Mouse (Mus musculus) fibroblast of lung, adult 2 months (primary cell): ENCODE data around the gene Cela3a.
"Not testable (repeated sequence)": the region's sequence is repeated elsewhere in the genome, so short reads cannot be mapped to it uniquely, and the experiment has no call there.

ENCODE experiments used
- DNase-seq: peaks from one replicate; pipeline ENCODE4 v3.0.0-alpha.2; 2011; ENCODE audit warnings: low read depth

The Cela3a gene

DNA sequence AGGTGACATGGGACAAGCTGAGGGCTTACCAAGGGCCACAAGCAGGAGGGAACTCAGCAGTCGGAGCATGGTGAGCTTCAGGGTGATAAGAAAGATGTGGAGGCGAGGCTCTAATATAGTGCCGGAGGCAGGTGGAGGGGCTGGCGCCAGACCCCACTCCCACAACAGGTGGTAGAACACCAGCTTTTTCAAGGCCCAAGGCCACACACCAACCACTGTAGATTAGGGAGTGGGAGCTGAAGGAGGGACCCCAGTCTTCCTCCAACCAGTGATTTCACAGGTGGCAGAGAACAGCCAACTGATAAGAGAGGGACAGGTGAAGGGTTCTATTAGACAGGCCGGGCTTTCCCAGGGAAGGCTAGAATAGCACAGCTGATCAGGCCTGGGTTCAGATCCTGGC lies at the start of gene Cela3a:
Gene Cela3a (minus strand): TSS at position 101 of the 400 bp plus-strand sequence.
- no peak for DNase-seq

DNA sequence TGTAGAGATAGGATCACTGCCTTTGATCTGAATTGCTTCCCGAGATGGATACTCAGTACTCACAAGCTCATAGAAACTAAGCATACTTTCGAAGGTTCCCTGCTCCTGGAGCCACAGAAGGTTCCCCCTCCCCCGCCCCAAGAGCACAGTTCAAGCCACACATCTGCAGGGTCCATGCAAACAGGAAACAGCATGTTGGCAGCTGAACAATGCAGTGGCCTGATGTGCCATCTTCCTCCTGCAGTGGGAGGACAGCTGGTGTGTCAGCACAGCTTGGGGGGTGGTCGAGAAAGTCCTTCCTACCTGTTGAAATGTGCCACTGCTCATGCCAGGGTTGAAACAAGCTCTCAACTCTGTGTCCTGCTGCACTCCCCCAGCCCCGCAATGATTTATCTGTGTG lies 49.3 kb upstream of the Cela3a start:
- no peak for DNase-seq

DNA sequence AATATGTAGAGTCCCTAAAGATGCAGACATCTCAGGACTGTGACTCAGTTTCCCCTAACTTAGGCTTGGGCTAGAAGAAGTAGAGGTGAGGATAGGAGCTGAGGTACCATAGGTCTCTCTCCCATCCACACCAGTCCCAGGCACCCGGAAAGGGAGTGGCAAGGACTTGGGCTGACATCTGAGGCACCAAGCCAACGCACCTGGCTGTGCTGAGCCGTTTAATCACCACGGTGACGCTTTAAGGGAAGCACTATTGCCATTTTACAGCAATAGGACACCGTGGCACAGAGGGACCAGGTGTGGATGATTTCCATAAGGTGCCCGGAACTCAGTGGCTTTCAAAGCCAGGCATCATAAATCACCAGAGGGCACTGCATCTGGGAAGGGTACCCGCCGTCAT lies 48.7 kb upstream of the Cela3a start:
- no peak for DNase-seq

DNA sequence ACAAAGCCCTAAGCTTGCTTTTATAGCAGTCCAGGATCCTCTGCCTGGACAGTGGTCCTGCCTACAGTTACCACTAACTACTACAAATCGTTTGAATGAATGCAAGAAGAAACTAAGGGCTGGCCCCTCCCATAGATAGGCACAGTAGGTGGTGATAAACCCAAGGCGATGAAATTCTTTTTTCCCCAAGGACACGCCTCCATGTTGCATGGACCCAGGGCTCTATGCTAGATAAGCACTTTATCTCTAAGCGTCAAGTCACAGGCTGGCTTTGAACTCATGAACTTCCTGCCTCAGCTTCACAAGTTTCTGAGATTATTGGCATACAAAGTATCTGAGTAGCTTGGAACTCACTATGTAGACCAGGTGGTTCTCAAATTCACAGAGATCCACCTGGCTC lies 47.7 kb upstream of the Cela3a start:
- DNase-seq = no peak

DNA sequence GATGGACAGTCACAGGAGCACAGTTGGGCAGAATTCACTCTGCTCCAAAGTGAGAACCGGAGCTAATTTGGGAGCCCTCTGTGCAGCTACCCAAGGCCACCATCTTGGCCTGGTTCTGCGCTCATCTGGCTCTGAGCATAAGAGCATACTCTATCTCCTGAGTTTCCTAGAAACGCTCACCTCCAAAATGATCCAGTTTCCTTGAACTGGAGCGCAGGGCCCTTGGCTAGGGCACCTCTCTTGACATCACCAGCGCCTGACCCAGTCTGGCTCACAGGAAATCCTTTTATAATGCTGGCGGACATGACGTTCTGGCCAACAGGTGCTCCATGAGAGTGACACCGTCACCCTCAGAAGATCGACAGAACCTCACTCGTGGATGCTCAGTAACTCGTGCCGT lies 47.0 kb upstream of the Cela3a start:
- DNase-seq = no peak

DNA sequence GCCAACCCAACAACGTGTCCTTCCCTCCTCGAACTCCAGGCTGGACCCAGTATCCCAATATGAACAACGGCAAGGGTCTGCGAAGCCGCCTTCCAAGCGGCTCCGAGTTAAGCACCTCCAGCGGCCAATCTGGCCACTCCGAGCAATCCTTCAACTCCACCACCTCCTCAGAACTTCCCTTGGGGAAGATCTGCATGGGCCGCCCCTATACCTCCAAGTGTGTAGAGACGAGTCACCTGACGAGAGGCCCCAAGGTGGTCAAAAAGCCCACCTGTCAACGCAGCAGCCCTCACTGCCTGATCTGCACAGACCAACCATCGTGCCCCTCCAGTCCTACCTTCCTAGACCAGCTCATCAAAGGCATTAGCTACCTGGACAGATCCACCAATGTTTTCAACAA lies 45.0 kb upstream of the Cela3a start:
- no peak for DNase-seq

DNA sequence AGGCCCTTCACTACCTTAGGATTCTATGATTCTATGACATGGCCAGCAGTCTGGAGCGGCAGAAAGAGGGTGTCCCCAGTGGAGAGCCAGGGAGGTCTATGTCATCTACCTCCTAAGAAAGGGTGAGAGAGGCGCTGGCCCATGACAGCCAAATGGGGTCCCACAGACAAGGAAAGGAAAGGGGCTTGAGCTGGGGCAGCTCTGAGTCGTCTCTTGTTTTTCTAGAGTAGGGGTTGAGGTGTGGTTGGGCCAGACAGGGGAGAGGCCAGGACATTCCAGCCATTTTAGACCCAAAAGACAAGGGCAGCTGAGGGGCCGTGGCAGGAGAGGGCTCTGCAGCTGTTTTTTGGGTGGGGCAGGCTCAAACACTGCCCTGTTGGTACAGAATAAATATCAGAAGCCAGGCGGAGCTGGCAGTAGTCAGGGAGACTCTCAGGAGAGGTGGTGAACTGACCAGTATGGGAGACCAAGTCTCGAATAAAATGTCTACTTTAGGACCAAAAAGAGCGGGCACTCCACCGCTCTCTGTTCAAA lies 43.7 kb upstream of the Cela3a start, which contains the start of gene 1700013G24Rik:
Gene 1700013G24Rik (plus strand): TSS at position 51 of the 534 bp plus-strand sequence.
- DNase-seq = no peak

DNA sequence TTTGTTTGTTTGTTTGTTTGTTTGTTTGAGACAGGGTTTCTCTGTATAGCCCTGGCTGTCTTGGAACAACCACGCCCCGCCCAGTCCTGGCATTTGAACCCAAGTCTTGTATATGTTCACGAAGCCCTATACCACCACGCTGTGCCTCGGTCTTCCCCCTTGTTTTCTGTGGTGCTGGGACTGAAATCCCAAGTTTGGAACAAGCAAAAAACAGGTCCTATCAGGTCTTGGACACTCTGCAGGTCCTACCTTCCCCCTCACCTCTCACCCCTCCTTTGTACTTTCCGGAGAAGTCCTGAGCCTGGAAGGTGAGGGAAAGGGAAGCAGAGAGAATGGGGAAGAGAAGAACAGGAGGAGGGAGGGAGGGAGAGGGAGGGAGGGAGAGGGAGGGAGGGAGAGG lies 42.6 kb upstream of the Cela3a start:
- DNase-seq = no peak

DNA sequence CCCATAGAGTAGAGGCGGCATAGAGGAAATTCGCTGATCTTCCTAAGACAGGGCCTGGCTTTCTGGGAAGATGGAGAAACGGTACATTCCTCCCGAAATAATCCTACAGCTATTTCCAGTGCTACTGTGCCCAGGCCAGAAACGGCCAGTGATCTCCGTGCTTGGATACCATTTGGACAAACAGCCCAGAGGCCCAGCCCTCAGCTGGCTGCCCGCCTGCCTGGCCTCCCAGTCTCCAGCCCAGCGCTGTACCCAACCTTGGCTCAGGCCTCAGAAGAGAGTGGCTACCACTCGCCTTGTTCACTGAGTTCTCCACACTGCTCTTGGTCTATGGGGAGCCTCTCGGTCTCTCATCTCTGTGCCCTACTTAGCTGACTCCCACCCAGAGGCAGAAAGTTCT lies 40.1 kb upstream of the Cela3a start:
- DNase-seq = peak; percentile 45

DNA sequence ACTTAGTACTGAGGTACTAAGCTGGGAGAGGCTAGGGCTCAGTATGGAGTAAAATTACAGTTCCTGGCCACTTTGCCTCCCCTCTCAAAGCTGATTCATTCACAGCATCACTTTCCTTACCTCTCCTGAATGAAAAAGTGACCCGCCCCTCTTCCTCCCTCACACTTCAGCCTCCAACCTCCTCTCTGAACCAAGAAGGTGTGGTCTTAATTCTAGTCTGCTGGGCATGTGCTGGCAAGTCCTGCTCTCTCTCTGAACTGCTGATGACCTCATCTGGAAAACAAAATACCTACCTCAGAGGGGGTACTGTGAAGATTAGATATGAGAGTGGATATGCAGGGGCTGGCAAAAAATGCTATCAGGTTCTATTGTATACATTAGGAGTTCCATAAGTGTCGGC lies 39.5 kb upstream of the Cela3a start:
- peak; percentile 57 for DNase-seq

DNA sequence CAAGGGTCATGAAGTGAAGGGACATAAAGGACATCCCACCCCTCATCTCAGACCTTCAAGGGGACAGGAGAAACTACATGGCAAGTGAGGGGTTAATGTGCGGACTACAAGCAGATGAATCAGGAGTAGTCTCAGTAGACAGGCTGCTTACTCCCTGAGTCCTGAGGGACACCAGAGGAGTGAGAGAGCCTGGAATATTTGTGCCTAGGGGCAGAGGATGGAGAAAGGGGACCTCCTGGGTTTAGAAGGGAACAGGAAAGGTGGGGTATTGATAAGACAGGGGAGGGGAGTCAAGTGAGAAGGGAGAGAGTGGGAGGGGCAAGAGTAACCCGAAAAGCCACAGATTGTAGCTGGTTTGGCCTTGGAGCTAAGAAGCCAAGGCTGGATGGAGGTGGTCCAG lies 39.0 kb upstream of the Cela3a start:
- DNase-seq = no peak

DNA sequence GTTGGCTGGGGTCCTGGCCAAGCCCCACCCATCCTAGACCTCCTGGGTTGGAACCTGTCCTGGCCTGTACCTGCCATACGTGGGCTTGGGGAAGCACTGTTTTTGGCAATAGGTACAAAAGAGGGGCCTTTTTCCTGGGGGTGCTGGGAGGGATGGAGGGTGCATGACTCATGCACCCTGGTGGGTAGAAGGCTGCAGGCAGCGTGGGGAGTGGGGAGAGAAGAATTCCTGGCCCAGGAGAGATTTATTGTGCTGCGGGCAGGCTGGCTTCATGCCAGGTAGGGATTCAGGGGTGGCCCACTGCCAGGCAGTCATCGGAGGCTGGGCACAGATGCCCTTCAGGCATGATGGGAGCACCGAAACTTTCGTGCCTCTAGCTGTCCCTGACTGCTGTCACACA lies 38.6 kb upstream of the Cela3a start:
- no peak for DNase-seq

DNA sequence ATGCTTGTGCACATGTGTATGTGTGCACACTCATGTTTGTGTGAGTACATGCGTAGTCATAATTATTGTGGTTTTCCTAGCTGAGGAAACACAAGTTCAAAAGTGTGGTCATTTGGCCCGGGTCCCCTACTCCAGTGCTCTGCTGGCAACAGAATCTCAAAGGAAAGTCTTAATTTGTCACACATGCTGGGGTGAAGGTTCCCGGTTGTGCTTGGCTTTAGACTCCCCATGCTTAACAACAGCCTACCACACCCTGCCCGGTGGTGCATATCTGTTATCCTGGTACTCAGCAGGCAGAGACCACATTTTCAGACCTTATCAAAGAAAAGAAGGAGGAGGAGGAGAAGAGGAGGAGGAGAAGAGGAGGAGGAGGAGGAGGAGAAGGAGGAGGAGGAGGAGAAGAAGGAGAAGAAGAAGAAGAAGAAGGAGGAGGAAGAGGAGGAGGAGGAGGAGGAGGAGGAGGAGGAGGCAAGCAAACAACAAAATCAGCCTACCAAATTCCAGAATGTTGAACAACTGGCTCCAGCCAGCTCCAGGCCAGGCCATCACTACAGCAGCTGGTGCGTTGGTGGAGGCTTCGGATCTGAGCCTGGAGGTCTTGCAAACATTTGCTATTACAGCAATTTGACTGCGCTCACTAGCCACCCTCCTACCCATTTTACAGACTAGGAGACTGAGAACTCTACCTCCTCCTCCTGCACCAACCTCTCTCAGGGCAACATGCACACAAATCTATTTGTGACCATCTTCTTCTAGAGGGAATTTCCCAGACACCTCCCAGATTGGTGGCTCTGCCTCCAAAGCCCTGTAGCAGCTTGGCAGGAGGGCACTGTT lies 38.0 kb upstream of the Cela3a start:
- DNase-seq = peak; percentile 49

DNA sequence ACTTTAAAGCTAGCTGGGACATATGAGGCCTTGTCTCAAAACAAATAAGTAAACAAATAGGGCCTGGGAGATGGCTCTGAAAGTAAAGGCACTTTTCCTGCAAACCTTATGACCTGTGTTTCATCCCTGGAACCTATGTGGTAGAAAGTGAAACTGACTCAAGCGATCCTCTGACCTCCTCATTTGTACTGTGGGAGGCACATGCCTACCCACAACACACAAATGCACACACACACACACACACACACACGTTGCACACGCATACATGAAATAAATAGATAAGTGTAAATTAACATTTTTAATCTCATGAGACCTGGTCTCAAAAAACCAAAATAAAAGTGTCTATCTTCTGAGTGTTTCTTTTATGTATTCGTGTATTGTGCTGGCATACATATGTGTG lies 36.3 kb upstream of the Cela3a start:
- DNase-seq = no peak

DNA sequence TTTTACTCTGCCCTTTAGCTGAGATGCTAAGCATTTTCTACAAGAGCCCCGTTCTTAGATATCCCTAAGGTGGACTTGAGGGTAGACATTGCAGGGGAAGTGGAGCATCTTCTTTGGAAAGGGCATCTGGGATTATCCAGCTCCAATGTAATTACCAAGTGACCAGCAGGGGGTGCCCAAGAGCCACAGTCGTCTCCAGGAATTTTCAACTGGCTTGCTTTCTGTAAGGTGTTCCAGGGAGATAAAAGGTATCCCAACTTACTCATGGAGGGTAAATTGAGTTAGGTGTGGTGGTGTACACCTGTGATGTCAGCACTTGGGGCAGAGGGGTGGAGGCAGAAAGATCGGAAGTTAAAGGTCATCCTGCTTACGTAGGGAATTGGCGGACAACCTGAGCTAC lies 34.0 kb upstream of the Cela3a start:
- no peak for DNase-seq

DNA sequence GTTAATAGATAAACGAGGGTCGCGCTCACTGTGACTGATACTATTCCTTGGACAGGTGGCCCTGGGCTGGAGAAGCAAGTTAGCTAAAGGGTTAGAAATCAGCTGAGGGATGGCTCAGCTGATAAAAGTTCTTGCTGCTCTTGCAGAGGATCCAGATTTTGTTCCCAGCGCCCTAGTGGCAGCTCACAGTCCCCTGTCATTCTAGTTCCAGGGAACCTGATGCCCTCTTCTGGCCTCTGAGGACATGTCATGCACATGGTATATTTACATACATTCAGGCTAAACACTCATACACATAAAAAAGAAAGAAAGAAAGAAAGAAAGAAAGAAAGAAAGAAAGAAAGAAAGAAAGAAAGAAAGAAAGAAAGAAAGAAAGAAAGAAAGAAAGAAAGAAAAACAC lies 31.7 kb upstream of the Cela3a start:
- no peak for DNase-seq

DNA sequence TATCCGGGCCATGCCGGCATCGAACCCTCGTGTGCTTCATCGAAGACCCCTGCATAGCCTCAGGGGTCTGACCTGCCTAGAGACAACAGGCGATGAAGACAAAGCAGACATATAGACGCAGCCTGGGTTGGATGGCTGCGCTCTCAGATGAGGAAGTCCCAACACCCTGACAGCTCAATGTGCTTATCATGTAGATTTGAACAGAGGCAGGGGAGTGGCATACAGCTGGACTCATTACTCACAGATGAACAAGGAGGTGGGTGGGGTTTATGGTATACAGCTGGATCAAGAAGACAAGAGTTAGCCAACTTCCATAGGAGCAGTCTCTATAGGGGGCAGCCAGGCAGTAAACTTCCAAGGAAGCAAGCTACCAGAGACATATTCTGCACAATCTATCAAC lies 29.3 kb upstream of the Cela3a start:
- no peak for DNase-seq

DNA sequence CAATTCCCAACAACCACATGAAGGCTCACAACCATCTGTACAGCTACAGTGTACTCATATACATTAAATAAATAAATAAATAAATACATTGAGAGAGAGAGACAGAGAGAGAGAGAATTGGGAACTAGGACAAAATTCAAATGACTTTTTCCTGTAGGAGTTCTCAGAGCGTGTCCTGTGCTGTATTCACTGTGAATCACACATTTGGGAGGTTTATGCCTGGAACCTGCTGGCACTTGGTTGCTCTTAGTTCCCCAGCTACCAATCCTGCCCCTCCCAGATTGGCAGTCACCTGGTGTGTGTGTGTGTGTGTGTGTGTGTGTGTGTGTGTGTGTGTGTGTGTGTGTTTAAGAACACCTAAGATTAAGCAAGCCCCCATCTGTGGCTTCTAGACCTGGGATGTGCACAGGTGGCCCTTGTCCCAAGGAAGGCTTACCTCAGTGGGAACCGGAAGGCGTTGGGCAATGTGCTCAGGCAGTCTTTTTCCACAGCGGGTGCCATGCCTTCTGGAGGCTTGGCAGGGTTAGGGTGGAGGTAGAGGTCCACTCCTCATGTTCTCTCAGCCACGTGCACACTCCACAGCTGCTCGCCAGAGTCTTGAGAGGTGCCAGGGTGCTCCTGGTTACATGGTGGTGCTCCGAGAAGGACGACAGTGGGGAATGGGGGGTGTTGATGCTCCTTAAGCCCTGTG lies 27.5 kb upstream of the Cela3a start:
- no peak for DNase-seq

DNA sequence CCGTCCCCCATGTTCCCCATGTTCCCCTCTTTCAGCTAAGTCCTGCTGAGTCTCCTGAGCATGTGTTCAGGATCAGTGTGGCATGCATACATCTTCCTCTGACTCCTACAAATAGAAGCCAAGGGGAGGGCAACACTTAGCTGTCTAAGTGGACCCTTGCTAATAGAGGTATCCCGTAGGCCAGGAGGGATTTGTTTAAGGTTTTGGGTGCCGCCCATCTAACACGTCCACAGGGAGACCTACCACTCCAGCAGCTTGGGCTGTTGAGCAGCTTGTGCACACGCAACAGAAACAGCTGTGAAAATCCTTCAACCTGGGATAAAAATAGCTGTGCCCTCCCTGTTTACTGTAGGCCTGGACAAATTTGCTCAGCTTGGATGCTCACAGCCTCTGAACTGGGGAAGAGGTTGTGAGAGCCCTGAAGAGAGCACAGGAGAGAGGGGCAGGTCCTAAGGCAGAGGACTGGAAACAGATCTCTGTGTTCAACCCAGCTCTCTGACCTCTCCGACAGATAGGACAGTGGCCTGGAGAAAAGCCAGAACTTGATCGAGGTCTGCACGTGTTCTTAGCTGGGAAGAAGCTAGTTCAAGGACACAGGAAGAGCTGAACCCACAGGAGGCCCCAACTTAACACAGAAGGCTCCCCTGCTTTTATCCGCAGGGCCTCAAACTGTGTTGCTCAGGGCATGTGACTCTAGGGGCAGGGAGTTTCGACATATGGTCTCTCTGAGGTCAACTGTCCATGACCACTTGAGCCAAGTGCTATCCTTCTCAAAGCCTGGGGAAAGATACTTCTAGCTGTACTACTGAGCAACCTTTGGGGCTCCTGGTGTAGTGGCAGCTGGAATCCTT lies 23.3 kb upstream of the Cela3a start:
- DNase-seq = not testable (repeated sequence)

DNA sequence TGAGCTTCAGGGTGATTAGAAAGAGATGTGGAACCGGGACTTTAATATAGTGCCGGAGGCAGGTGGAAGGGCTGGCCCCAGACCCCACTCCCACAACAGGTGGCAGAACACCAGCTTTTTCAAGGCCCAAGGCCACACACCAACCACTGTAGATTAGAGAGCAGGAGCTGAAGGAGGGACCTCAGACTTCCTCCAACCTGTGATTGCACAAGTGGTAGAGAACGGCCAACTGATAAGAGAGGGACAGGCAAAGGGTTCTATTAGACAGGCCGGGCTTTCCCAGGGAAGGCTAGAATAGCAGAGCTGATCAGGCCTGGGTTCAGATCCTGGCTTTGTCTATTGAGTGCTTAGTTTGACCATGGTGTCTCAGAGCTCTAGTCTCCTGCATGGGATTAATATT lies 20.9 kb upstream of the Cela3a start, which contains the start of gene Cela3b:
Gene Cela3b (minus strand): TSS at position 39 of the 400 bp plus-strand sequence.
- DNase-seq = no peak

DNA sequence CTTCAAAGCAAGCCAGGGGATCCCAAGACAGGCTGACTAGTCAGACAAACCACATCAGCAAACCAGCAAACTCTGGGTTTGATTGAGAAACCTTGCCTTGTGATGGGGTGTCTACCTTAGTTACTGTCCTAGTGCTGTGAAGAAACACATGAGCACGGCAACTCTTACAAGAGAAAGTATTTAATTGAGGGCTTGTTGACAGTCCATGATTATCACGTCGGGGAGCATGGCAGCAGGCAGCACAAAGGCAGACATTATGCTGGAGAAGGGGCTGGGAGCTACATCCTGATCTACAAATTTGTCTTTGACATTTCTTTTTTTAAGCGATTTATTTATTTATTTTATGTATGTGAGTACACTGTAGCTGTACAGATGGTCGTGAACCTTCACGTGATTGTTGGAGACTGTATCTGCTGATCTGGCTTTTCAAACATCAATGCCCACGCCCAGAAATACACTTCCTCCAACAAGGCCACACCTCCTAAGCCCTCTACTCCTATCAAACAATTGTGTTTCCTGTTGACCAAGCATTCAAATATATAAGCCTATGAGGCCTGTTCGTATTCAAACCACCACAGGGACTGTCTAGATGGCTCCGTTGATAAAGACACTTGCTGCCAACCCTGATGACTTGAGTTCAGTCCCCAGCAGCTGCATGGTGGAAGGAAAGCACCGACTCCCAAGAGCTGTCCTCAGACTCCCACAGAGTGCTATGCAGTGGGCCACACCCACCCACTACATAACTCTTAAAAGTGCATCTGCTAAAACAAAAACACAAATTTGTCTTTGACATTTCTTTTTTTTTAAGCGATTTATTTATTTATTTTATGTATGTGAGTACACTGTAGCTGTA lies 8.3 kb upstream of the Cela3a start:
- no peak for DNase-seq
